Mouse (Mus musculus): ENCODE results near the gene Lce1j.
"Not testable (repeated sequence)": the region's sequence is repeated elsewhere in the genome, so short reads cannot be mapped to it uniquely, and the experiment has no call there.

Gene Lce1j

DNA sequence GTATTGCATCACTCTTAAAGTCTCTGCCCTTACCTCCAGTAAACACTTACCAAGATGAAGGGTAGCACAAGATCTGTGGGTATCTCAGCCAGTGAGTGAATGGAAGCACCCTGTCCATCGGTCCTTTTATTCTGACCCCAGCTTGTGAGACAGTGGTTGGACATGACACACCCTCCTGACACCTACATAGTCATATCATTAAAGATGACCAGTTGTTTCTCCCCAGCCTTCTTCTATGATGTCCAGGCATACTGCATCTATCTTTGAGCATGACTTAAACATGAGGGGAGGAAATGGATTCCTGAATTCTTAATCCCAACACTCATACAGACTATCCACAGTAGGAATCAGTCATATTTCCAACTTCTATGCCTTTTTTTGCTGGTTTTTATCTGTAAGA lies at the start of gene Lce1j:
Lce1j (minus strand) TSS at position 101 of the 400 bp plus-strand sequence.
- no peak for DNase-seq

DNA sequence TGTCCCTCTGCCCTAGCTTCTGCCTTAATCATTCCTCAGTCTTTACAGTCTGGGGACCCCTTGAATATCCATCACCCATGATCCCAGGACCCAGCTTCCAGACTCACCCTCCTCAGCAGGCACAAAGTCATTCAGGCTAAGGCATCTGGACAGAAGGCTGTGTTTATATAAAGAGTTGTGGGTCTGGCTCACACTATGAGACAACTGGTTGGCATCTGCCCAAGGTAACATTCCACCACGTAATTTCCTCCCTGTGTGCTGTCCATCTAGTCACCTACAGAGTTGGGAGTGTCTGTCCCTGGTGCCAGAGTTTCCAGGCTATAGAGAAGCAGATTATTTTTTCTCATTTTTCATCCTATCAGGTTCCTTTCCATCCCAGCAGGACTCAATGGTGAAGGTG lies 36.8 kb upstream of the Lce1j start, which contains the start of gene Kprp:
Kprp (minus strand) TSS at position 140 of the 400 bp plus-strand sequence.
- no peak for DNase-seq

DNA sequence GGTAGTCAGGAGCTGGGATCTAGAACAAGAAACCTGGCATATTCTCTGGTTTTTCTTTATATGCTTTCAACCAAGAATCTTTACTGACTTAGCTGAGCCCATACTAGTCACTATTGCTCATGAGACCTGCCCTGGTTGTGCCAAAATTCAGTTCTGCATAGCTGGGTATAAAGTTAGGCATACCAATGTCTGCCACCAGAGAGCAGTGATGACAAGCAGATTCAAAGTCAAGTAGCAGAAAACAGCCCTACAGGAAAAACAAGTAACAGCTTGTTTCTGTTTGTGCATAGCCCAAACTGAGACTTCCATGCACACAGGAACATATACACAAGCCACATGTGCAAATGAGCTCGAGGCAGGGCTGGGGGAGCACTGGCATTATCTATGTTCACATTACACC lies 35.5 kb upstream of the Lce1j start:
- DNase-seq = no peak

DNA sequence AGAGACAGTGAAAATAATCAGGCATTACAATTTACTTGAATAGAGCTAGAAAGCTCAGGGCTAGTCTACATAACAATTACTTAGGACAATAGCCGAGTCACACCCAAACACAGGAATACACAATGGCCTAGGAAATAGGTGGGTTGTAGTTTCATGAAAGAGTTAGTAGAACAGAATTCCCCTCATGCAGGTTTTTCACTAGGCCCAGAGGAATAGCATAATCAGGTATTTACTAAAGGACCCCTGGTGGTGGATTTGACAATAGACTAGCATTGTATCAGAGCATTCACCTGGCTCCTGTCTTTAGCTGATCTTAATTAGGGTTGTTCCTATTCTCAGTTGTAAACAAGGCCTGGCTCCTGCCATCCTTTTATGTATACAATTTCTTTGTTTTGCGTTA lies 25.7 kb upstream of the Lce1j start:
- DNase-seq = not testable (repeated sequence)

DNA sequence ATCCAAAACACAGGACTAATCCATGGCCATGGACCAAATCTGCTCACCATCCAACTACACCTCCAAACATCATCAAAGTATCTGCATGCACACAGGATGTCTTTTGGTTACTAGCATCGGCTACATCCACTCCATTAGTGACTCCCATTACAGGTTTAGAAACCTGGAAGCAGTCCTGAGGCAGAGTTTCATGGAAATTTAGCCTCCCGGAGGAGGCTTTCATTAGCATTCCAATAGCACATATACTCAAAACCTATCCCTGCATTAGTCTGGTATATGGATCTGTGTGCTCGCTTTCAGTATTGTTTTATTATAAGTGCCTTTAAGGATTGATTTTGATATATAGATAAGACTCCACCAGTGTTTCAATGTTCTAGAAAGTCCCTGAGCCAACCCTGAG lies 25.3 kb upstream of the Lce1j start:
- DNase-seq = no peak

DNA sequence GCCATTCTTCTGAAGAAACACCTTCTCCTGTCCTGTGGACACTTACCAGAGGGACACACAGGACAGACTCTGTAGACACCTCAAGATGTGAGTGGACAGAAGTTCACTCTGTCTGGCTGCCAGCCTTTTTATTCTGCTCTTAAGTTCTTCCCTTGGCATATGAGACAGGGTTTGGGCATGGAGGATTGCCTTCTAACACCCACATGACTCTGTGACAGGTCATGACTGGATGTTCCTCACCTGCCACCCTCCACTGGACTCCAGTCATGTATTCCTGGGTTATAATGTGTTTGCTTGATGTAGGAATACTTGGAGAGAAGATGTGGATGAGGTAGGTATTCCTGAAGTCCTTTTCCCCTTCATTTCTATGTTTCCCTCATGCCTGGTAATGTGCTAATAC lies 17.5 kb upstream of the Lce1j start, which contains the start of gene Lce1k:
Lce1k (minus strand) TSS at position 101 of the 400 bp plus-strand sequence.
- DNase-seq = no peak

DNA sequence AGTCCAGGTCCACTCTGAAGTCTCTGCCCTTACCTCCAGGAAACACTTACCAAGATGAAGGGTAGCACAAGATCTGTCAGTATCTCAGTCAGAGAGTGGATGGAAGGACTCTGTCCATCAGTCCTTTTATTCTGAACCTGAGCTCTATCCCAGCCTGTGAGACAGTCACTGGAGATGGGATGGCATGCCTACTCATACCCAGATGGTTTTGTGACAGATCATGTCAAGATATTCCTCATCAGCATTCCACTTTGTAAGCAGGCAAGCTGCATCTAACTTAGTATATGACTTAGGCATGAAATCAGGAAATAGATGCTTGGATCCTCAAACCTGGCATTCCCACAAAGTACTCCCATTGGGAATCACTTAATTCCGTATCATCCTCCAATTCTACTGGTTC lies 11.5 kb downstream of the Lce1j start, which contains the start of gene Lce1i:
Lce1i (minus strand) TSS at position 101 of the 400 bp plus-strand sequence.
- no peak for DNase-seq

DNA sequence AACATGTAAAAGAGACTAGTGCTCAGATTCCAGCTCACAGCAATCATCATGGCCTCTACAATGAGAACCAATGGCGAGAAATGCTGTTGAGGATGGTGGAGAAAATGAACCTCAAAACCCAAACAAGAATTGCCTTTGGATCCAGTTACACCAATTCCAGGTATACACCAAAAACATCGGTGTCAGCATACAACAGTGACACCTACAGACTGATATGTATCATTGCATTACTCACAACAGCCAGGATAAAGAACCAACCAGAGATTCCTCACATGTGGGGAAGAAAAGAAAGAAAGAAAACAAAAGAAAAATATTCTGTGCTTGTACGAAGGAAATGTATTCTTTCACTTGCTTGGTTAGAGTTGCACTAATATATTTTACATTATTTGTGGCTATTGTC lies 18.7 kb downstream of the Lce1j start:
- no peak for DNase-seq

DNA sequence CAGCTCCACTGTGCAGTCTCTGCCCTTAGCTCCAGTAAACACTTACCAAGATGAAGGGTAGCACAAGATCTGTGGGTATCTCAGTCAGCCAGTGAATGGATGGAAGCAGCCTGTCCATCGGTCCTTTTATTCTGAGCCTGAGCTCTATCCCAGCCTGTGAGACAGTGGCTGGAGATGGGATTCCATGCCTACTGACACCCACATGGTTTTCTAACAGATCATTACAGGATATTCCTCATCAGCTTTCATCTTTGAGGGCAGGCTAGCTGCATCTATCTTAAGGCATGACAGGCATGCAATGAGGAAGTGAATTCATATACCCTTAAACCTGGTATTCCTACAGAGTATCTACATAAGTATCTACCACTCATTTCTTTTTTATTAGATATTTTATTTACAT lies 25.3 kb downstream of the Lce1j start, which contains the start of gene Lce1h:
Lce1h (minus strand) TSS at position 101 of the 400 bp plus-strand sequence.
- no peak for DNase-seq

DNA sequence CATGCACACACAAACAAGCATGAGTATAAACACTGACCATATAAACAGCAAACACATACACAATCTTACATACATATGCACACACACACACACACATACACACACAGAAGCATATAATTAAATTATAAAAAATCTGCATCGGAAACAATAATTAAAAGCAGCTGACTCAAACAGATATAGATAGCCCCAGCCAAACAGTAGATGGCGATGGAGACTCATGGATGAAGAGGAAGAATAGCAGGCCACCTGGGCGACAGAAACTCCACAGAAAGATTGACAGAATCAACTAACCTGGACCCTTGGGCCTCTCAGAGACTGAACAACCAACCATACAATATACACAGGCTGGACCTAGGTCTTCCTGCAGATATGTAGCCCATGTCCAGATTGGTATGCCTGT lies 37.1 kb downstream of the Lce1j start:
- no peak for DNase-seq

DNA sequence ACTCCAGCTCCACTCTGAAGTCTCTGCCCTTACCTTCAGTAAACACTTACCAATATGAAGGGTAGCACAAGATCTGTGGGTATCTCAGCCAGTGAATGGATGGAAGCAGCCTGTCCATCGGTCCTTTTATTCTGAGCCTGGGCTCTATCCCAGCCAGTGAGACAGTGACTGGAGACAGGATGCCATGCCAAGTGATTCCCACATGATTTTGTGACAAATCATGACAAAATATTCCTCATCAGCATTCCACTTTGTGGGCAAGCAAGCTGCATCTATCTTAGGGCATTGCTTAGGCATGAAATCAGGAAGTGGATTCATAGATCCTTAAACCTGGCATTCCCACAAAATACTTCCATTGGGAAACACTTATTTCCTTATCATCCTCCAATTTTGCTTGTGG lies 38.1 kb downstream of the Lce1j start, which contains the start of gene Lce1g:
Lce1g (minus strand) TSS at position 101 of the 400 bp plus-strand sequence.
- DNase-seq = no peak

DNA sequence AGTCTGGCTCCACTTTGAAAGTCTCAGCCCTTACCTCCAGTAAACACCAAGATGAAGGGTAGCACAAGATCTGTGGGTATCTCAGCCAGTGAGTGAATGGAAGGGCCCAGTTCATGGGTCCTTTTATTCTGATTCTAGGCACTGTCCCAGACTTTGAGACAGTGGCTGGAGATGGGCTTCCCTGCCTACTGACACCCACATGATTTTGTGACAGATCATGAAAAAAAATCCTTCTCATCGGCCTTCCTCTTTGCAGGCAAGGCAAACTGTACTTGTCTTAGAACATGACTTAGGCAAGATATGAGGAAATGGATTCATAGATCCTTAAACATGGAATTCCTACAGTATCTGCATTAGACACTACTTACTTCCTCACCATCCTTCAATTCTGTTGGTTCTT lies 51.3 kb downstream of the Lce1j start, which contains the start of gene Gm38119:
Gm38119 (minus strand) TSS at position 101 of the 400 bp plus-strand sequence.
- DNase-seq = no peak

Measured in cerebellum, adult 11-12 months (tissue).